Mouse (Mus musculus): Measurements from ENCODE around the gene Rab4a.

Rab4a gene

GRCm38 (mm10) chr8:123846509-123846908 is 40.7 kb downstream of the Rab4a start:
- DNase-seq (ENCODE audit: extremely low read depth, low read depth), result no peak

DNA sequence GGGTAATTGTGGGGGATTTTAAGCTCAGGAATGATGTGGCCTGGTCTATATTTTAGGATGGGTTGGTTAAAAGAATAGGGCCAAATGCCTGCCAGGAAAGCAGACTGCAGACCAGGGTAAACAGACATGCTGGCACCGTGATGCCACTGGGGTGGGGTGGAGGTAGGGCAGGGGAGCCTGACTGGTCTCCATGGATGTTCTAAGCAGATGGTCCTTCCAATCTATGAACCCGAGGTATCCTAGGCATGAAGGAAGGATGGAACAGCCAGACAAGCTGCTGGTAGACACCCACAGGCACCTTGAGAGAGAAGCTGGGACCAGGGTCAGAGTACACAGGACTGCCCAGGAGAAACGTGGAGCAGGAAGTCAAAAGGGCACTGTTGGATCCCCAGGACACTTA is 41.8 kb downstream of the Rab4a start:
- no peak for DNase-seq (ENCODE audit: extremely low read depth, low read depth)

DNA sequence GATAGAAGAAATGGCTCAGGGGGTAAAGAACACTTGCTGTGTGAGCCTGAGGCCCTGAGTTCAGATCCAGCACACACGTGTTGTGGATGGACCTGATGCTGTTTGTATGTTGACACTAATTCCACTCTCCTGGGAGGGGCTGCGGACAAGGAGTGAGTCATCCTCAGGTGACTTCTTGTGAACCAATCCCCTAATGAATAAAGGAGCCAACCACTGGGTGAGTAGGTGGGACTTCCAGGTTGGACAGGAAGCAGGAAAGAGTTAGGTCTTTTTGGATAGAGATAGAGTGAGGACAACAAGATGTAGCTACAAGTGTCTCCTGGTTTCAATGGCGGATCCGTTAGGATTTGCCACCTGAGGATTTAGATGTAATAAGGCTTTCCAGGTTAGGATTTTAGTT is 43.6 kb downstream of the Rab4a start:
- no peak for DNase-seq (ENCODE audit: extremely low read depth, low read depth)

- DNase-seq (ENCODE audit: extremely low read depth, low read depth), result no peak
Observed at GRCm38 (mm10) chr8:123851590-123851989, 45.8 kb downstream of the Rab4a start.

GRCm38 (mm10) chr8:123854252-123854651 is 48.5 kb downstream of the Rab4a start:
- peak; percentile 52 for DNase-seq (ENCODE audit: extremely low read depth, low read depth)

GRCm38 (mm10) chr8:123854733-123855475 is 49.1 kb downstream of the Rab4a start:
- no peak for DNase-seq (ENCODE audit: extremely low read depth, low read depth)

DNA sequence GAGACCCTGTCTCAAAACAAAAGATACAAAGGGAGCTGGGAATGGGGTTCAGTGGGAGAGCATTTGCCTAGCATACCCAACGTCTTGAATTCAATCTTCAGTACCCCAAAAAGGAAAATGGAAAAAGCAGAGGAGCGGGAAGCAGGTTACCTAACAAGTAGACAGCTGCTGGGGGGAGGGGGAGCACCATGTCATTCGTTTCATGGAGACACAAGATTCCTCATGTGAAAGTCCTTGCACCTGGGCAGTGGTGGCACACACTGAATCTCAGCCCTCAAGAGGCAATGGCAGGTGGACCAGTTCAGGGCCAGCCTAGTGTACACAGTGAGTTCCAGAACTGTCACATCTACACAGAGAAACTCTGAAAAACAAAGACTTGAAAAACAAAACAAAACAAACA is 51.6 kb downstream of the Rab4a start:
- no peak for DNase-seq (ENCODE audit: extremely low read depth, low read depth)

- no peak for DNase-seq (ENCODE audit: extremely low read depth, low read depth)
Observed at GRCm38 (mm10) chr8:123858574-123858940, 52.8 kb downstream of the Rab4a start.

DNA sequence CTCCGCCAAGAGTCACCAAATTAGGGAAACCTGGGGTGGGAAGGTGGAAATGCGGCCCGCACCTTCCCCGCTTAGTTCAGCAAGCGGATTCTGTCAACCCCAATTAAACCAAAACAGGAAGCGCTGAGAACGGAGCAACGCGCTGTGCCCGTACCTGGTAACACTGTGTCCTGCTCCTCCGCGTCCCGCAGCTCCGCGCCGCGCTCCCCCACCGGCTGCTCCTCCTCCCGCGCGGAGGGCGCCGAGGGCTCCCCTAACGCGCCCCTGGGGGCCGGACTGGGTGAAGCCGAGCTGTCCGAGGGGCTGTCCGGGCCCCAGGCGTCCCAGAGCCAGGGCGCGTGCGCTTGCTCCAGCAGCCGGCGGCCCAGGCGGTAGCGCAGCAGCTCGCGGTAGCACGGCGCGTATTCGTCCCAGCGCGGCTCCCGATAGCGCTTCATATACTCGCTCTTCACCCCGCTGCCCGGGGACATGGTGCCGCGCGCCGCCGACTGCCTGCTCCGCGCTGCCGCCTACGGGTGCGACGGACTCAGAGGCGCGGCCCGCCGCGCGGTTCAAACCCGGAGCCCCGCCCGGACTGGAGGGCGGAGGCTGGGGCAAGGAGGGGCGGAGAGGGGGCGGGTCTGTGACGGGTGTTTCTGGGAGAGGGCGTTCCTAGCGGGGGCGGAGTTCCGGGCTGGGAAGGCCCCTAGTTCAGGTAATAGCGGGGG is 53.3 kb downstream of the Rab4a start:
- peak; percentile 66 for DNase-seq (ENCODE audit: extremely low read depth, low read depth)

DNA sequence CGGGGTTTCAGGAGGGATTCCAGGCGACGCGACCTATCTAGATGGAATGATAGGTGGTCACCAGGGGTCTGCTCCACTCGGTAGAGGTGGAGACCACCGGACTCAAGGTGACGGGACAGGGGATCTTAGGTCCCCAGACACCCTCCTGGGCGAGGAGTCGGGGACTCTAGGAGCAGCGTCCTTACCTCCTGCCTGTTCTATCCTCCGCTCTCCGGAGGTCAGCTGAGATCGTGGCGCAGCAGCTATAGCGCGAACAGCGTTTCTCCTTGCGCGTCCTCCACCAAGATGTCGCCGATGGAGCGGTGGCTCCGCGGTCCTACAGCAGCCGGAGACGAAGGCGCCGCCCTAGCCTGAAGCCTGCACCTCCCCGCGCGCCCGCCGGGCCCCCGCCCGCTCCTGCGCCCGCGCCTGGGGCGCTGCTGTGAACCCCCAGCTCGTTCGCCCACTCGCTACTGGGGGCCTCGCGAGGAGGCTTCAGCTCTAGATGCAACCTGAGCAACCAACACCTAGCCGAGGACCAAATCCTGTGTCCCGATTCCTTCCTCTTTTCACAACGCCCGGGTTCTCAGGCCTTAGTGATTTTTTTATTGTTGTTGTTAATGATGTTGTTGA is 54.0 kb downstream of the Rab4a start, which contains the start of gene Ccsap:
TSS of gene Ccsap (minus strand) at position 562 of the 612 bp plus-strand sequence.
- no peak for DNase-seq (ENCODE audit: extremely low read depth, low read depth)

GRCm38 (mm10) chr8:123860386-123860785 is 54.6 kb downstream of the Rab4a start:
- DNase-seq (ENCODE audit: extremely low read depth, low read depth), result no peak

DNA sequence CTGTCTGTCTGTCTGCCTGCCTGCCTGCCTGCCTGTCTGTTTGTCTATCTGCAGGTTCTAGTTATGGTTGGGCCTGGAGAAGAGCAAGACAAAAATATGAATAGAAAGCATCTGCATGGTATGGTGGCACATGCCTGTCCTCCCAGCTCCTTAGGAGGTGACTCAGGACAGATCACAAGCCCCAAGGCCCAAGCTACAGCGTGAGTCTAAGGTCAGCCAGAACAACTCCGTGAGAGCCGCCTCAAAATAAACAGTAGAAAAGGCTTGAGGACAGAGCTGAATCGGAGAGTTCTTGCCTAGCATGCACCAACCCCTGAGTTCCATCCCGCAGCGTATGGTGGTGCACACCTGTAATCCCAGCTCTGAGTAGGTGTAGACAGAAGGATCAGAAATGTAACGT is 60.0 kb downstream of the Rab4a start:
- no peak for DNase-seq (ENCODE audit: extremely low read depth, low read depth)

GRCm38 (mm10) chr8:123866971-123867370 is 61.2 kb downstream of the Rab4a start:
- DNase-seq (ENCODE audit: extremely low read depth, low read depth), result no peak

GRCm38 (mm10) chr8:123872048-123872447 is 66.3 kb downstream of the Rab4a start:
- DNase-seq (ENCODE audit: extremely low read depth, low read depth), result no peak

- DNase-seq (ENCODE audit: extremely low read depth, low read depth), result no peak
Observed at GRCm38 (mm10) chr8:123873364-123873763, 67.6 kb downstream of the Rab4a start.

- DNase-seq (ENCODE audit: extremely low read depth, low read depth), result no peak
Observed at GRCm38 (mm10) chr8:123874324-123874723, 68.5 kb downstream of the Rab4a start.

DNA sequence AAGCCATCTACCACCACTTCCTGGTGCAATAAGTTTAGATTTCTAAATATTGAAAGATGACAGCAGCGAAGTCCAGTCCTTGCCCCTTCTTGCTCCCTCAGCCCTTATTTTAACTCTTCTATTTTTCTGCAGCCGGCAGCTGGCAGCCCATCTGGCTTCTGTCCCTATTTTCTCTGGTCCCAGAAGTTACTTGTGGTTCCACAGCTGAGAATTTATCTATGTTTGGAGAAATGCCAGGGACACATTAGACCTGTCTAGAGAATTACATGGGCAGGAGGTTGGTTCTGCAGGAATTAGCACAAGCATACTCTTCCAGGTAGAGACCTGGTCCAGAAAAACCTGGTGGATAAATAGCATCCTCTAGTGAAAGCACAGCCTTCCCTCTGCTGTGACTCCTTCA is 72.1 kb downstream of the Rab4a start:
- no peak for DNase-seq (ENCODE audit: extremely low read depth, low read depth)

GRCm38 (mm10) chr8:123880271-123880670 is 74.5 kb downstream of the Rab4a start:
- no peak for DNase-seq (ENCODE audit: extremely low read depth, low read depth)

DNA sequence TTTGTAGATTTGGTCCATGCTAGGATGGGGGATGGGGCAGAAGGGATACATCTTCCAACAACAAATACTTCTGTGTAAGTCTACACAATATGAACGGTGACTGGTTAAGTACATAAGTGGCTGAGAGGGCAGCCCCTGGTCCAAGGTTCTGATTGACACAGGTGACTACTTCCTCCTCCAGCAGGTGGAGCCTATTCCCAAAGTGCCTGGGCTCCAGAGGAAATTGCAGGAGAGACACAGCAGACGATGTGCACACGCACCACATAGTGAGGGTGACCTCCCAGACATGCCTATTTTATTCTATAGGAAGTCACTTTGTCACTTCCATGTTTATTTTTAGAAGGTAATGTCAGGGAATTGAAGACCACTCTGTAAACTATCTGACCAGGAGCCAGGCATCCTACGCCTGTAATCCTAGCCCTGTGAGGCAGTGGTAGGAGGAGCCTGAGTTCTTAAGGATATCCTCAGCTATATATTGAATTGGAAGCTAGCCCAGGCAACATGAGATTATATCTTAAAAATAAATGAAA is 75.1 kb downstream of the Rab4a start:
- no peak for DNase-seq (ENCODE audit: extremely low read depth, low read depth)

DNA sequence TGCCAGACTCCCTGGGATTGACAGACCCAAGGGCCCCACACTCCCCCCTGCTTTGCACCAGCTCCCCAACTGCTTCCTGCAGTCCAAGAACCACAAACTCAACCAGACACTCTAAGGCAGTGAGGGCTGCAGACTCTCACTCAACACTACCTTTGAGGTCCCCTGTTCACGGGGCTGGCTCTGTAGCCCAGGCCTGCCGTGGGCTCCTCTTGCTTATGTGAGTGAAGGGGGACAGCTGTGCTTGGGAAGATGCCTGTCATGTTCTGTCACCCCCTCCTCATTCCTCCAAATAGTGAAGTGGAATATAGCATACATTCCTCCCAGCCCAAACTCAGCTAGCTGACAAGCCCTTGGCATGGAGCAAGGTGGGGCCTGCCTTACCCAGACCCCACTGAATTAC is 76.6 kb downstream of the Rab4a start:
- DNase-seq (ENCODE audit: extremely low read depth, low read depth), result no peak

- no peak for DNase-seq (ENCODE audit: extremely low read depth, low read depth)
Observed at GRCm38 (mm10) chr8:123883094-123883493, 77.3 kb downstream of the Rab4a start.
